Mouse (Mus musculus) brown adipose tissue, adult 24 weeks (tissue): Measurements from ENCODE around the gene Pnkp. TPM values are rescaled to one million over a fixed set of nuclear protein-coding genes. Genes with fewer than 3 reads are reported as not detected.

ENCODE experiments used
- H3K27ac ChIP-seq: fragments of 200-500 bp; replicated peaks from 2 replicates; pipeline ENCODE4 v1.5.1; 2012; ENCODE audit warnings: low read depth, mild to moderate bottlenecking, low read length
- H3K4me1 ChIP-seq: fragments of 200-500 bp; 2 replicates; pipeline ENCODE4 v1.6.1; 2012; ENCODE audit warnings: low read length, mixed read lengths; ENCODE audit not compliant: control insufficient read depth, insufficient read depth, insufficient read length
- H3K4me3 ChIP-seq: fragments of 200-500 bp; 2 replicates; pipeline ENCODE4 v1.5.1; 2012; ENCODE audit warnings: low read depth, mild to moderate bottlenecking, low read length, moderate library complexity; ENCODE audit not compliant: insufficient read depth
- polyA plus RNA-seq: library from polyadenylated mRNA; stranded (reverse); fragments of >200 nt; gene quantifications from 2 replicates; pipeline ENCODE4 v1.2.4, GENCODE M21; 2012; ENCODE audit not compliant: missing spikeins, insufficient read depth, insufficient read length

Pnkp gene
- polyA plus RNA-seq, 1 experiment, result 20.2 TPM

DNA sequence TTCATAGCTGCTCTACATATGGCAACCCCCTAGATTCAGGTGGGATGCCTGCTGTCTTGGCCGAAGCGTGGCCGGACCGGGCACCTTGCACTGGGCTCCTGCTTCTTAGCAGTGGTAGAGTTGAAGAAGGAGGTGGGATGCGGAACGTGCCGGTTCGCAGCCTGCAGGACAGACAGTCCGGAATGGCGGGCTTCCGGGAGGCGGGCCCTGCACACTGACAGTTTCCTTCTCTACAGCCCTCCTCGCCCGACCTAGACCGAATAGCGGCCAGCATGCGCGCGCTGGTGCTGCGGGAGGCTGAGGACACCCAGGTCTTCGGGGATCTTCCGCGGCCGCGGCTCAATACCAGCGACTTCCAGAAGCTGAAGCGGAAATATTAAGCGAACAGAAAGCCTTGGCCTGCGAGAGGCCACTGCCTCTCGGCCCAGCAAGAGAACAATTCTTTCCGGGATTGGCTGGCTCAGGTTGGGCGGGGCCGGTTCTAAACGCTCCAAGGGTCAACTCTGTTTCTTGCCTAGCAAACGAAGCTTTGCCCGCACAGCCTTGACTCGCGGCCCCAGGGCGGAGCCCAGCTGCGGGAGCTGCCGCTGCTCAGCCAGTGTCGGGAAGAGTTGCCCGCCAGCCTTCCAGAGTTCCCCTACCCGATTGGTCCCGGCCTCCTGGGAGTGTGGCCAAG is 2.4 kb upstream of the Pnkp start:
- Histone ChIP-seq H3K4me1 (peaks cover 12% of the 10 kb centered on the region), H3K4me3 (peak overlapping the region; percentile 75), H3K27ac (peak overlapping the region; percentile 95)

DNA sequence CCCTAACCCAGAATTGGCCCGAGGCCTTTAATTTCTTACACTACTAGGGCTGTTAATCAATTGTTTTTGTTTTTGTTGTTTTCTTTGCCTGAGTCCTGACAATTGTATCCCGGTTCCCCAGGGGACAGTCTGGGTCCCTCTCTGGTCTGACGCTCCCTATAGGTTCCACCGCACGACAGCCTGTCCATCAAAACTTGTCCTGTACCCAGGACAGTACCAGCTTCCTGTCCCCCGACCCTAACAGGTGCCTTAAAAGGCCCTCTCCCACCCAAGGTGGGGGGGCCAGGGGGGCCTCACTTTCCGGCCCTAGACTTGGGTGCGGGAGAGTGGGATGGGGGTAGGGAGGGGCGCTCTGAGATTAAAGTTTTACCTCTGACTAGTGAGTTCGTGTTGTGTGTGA is 1.9 kb upstream of the Pnkp start:
- Histone ChIP-seq H3K4me3 (peak overlapping the region; percentile 75), H3K4me1 (peaks cover 12% of the 10 kb centered on the region)

DNA sequence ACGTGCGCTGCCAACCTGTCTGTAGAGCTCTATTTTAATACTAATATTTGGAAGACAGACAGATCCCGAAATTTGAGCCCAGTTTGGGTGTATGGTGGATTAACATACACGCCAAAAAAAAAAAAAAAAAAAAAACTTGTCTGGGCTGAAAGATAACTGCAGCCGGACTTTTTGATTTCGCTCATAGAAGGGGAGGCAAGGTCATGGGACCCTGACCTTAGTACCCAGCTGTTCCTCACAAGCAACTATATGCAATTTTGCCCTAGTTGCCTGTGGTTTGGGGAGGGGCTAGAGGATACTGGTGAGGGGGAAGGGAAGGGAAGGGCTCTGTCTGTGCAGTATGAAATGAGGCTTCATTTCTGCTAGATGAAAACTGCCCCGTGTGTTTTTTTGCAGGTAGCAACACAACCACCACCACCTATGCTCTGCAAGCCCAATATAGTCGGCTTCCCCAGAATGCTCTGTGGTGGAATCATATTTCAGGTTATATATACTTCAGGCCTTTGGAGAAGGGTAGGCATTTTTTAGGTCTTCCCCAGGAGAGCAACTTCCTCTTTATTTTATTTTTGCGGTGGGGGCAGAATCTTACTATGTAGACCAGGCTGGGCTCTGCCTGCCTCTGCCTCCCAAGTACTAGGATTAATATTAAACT is 548 bp upstream of the Pnkp start:
- H3K4me3 ChIP-seq, result peak overlapping the region; percentile 90
- H3K4me1 ChIP-seq, result peaks cover 12% of the 10 kb centered on the region
- H3K27ac ChIP-seq, result 0 out of 2 replicates have a peak overlapping the region, but pooled peaks have one; percentile 2

More for the DNA sequence above, 1.9 kb upstream of the Pnkp start:
- H3K27ac ChIP-seq, result peak overlapping the region; percentile 95

DNA sequence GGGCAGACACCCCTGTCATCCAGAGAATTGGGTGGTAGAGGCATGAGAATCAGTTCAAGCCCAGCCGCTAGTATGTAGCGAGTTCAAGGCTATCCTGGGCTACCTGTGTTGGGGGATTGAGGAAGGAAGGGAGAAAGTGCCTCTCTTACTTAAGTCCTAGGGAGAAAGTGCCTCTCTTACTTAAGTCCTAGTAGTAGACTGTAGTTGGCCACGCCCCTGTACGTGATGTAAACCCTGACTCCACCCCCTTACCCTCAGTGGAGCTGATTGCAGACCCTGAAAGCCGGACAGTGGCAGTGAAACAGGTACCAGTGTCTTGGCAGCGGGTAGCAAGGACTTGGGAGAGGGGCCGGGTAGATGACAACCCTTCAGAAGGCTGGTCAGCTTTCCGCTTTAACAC is 966 bp downstream of the Pnkp start:
- peak overlapping the region; percentile 90; the same call in 1 of the 2 replicates for H3K4me3 ChIP-seq
- H3K27ac ChIP-seq, result peak overlapping the region; percentile 24; the same call in 1 of the 2 replicates
- peaks cover 12% of the 10 kb centered on the region for H3K4me1 ChIP-seq

DNA sequence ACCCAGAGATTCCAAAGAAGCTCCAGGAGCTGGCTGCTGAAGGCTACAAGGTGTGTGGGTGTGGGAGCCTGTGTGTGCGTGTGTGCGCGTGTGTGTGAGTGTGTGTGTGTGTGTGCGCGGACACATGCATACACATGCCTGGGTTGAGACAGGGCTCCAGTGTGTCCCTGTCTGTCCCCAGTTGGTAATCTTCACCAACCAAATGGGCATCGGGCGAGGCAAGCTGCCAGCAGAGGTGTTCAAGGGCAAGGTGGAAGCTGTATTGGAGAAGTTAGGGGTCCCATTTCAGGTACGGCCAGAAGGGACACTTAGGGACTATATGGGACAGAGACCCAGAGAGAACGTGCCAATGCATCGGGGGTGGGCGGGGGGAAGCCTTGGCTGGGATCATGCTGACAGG is 3.0 kb downstream of the Pnkp start:
- peaks cover 10% of the 10 kb centered on the region for H3K4me1 ChIP-seq
- H3K4me3 ChIP-seq, result no peak overlapping the region
- H3K27ac ChIP-seq, result no peak overlapping the region

DNA sequence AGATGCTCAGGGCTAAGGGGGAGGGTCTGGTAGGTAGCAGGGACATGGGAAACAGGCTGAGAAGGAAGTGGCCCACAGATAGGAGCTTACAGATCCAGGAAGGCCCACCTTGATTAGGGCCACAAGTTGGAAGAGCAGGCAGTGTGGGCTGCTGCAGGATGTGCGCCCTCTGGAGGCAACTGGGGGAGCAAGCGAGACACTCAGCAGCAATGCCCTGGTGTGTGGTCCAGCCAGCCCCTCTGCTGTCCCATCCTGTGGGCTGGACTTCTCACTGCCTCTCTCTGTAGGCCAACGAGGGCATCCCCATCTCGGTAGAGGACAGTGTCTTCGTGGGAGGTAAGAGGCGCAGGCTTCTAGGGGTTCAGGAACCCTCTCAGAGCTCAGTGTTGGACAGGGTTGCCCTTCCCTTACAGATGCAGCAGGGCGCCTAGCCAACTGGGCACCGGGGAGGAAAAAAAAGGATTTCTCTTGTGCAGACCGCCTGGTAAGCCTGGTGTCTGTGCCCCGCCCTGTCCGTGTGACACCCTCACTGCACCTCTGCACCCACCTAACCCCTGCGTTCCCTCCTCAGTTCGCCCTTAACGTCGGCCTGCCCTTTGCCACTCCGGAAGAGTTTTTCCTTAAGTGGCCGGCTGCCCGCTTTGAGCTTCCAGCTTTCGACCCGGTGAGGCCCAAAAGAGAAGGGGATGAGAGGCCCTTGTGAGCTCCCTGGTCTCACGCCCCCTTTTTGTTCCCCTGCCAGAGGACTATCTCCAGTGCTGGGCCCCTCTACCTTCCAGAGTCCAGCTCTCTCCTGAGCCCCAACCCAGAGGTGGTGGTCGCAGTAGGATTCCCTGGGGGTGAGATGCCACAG is 3.9 kb downstream of the Pnkp start:
- Histone ChIP-seq H3K4me1 (peaks cover 7% of the 10 kb centered on the region), H3K4me3 (no peak overlapping the region), H3K27ac (no peak overlapping the region)

DNA sequence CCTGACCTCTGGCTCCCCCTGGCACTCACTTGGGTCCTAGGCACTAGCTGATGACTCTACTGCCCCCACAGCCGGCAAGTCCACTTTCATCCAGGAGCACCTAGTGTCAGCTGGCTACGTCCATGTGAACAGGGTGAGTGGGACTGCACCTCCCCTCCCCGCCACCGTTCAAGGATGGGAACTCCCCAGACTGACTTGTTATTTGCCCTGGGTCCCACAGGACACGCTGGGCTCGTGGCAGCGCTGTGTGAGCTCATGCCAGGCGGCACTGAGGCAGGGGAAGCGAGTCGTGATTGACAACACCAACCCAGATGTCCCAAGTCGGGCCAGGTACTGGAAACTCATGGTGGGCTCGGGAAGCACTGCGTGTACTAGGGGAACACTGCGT is 4.5 kb downstream of the Pnkp start:
- Histone ChIP-seq H3K4me1 (peaks cover 8% of the 10 kb centered on the region), H3K27ac (no peak overlapping the region)

DNA sequence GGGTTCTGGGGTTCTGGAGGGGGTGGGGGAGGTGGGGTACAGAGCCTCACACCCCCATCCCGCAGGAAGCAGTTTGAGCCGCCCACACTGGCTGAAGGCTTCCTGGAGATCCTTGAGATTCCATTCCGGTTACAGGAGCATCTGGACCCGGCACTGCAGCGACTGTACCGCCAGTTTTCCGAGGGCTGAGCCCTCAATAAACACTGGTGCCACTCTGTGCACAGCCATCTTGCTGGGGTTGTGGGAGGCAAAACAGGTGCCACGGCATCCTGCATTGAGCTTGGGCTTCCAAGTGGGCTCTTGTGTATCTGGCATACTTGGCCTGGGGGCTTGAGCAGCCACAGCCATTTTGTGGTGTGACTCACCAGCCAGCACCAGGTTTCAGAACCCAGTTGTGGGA is 5.5 kb downstream of the Pnkp start:
- Histone ChIP-seq H3K27ac (no peak overlapping the region), H3K4me1 (peaks cover 12% of the 10 kb centered on the region), H3K4me3 (no peak overlapping the region)

More for the DNA sequence above, 4.5 kb downstream of the Pnkp start:
- H3K4me3 ChIP-seq, result no peak overlapping the region

DNA sequence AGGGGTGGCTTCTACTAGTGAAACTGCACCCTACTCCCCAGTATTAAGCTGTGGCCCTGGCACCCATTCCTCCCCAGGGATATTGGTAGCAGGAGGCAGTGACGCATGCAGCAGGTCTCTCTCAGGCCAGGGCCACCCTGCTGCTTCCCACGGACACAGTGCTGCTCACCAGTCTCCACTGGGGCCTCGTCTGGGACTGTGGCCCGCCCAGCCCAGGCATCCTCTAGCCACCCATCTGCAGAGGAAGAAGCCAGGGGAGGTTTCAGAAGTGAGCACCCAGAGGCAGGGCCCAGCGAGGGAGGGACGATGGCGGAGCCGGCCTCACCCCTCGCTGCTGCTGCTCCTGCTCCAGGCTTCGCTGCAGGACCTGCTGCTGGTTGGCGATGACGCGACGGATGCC is 6.3 kb downstream of the Pnkp start:
- no peak overlapping the region for H3K4me3 ChIP-seq
- H3K4me1 ChIP-seq, result peaks cover 16% of the 10 kb centered on the region
- H3K27ac ChIP-seq, result no peak overlapping the region

DNA sequence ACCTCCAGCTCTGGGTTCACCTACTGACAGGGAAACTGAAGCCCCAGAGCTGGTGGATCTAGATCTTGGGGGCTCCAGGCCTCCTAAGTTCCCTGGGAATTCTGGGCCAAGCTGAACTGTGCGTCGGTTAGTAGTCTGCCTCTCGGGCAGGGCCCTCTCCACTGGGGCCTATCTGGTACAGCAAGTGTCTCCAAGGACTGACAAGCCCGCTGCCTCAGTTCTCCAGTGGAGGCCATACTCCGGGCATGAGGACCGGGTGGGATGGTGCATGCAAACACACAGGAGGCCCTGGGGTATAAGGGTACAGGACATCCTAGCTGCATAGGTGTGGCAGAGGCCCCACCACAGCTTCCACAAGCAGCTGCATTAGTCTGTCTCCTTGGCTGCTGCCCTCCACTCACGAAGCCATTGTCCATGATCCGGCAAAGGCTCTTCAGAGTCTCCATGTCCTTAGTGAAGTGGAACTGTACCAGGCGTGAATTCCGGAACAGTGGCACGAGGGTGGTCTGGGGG is 7.1 kb downstream of the Pnkp start:
- H3K27ac ChIP-seq, result no peak overlapping the region
- no peak overlapping the region for H3K4me3 ChIP-seq
- peaks cover 20% of the 10 kb centered on the region for H3K4me1 ChIP-seq

DNA sequence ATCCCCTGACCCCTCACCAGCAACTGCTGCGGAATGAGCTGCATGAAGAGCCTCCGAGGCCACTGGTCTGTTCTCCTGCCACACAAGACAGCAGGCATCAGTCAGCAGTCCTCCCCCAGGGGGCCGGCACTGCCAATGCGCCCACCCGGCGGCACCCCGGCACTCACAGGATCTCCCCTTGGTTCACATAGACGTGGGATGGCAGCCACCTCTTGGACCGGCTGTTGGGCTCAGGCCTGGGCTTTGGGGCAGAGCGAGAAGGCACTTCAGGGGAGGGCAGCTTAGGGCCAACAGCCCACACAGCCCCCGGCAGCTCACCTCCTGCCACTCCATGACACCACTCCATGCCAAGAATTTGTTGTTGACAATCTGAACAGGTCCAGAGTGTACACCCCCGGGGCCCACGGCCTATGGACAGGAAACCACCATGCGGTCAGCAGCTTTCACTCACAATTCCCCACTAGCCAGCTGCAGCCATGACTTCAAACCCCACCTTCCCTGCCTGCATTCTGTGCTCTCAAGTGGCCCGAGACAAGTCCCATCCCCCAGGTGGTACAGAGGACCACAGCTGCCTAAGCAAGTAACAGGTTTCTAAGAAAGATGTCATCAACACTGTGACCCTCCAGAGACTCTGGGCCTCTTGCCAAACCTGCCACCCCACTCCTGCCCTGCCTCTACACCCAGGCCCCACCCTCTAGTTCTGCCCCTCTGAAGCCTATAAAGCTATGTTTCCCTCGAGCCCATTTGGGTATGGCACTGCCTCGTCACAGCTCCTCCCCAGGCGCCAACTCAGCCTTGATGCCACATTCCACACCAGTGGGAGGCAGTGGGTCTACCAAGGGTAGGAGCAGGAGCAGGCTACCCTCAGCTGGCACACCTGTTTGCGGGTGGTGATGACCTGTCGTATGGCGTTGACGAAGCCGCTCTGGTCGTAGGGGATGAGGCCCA is 7.9 kb downstream of the Pnkp start:
- peaks cover 20% of the 10 kb centered on the region for H3K4me1 ChIP-seq
- no peak overlapping the region for H3K4me3 ChIP-seq
- no peak overlapping the region for H3K27ac ChIP-seq

DNA sequence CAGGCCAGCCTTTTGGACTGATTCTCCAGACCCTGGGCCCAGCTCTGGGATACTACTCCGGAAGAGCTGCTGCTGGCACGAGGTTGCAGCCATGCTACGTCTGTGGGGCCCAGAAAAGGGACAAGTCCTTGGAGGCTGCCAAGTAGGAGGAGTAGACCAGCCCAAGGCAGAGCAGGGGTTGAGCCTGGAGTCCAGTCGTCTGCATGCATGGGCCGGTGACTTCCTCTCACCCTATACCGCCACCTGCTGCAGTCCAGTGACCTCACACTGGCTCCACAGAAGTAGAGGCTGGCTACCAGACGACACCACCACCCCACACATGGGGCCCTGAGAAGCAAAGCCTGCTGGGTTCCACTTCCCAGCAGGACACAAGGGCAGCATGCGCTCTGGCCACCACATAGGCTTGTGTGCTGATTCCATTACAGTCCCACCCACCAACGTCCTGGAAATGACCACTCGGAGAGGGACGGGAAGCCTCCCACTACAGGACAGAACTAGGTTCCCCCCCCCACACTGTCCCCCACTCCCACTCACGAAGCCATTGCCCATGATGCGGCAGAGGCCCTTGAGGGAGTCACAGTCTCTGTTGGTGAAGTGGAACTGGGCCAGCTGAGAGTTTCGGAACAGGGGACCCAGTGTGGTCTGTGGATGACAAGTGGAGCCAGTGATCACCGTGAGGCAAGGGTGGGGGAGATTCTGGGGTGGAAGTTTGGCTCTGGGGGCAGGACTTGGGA is 9.5 kb downstream of the Pnkp start:
- peaks cover 20% of the 10 kb centered on the region for H3K4me1 ChIP-seq
- peak overlapping the region; percentile 4; the same call in 1 of the 2 replicates for H3K27ac ChIP-seq
- no peak overlapping the region for H3K4me3 ChIP-seq

DNA sequence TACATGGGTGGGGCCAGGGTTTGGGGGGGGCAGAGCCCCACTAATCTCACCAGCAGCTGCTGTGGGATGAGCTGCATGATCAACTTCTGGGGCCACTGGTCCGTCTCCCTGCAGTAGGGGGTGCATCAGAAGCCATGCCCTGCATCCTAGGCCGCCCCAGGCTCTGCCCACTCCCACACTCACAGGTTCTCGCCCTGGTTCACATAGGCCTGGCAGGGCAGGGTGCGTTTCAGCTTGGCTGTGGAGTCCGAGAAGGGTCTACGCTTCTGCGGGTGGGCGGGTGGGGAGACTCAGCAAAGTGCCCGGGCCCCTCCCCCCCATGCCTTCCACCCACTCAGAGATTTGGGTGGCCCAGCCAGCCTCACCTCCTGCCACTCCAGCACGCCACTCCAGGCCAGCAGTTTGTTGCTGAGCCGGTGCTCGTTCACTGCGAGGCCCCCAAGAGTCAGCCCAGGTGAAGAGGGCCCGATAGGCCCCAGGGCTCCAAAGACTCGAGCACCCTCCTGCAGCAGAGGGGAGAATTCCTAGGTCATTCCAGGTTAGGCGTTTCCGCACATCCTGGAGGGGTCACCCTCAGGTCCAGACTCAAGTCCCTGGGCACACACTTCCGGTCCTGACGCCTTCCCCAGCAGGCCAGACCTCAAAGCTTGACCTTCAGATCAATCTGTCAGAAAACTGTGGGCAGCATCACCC is 10.2 kb downstream of the Pnkp start:
- H3K27ac ChIP-seq, result no peak overlapping the region

More for the DNA sequence above, 10.2 kb downstream of the Pnkp start:
- H3K4me3 ChIP-seq, result no peak overlapping the region
- H3K4me1 ChIP-seq, result peaks cover 20% of the 10 kb centered on the region
